Mouse (Mus musculus): ENCODE measurements at regions not wholly inside any gene's neighbourhood (a gene's known extent, or its start where the extent isn't known, plus 50 kb on each side); places are given as distances from the start of the nearest gene placed in this dataset.

- no peak for DNase-seq (ENCODE audit: low spot score)
These were observed 243.3 kb upstream of the Srek1ip1 start for GRCm38 (mm10) chr13:104549016-104549415.

- no peak for DNase-seq (ENCODE audit: low spot score)
These were observed 239.0 kb upstream of the Srek1ip1 start for GRCm38 (mm10) chr13:104553329-104553728.

- peak; percentile 4 for DNase-seq (ENCODE audit: low spot score)
These were observed 235.7 kb upstream of the Srek1ip1 start for GRCm38 (mm10) chr13:104556609-104557008.

- no peak for DNase-seq (ENCODE audit: low spot score)
These were observed 232.4 kb upstream of the Srek1ip1 start for GRCm38 (mm10) chr13:104559876-104560275.

- DNase-seq (ENCODE audit: low spot score) = no peak
These were observed 231.7 kb upstream of the Srek1ip1 start for GRCm38 (mm10) chr13:104560500-104561114.

GRCm38 (mm10) chr13:104562536-104562935 lies 229.7 kb upstream of the Srek1ip1 start:
- no peak for DNase-seq (ENCODE audit: low spot score)

GRCm38 (mm10) chr13:104563019-104563418 lies 229.3 kb upstream of the Srek1ip1 start:
- DNase-seq (ENCODE audit: low spot score) = no peak

GRCm38 (mm10) chr13:104563889-104564288 lies 228.4 kb upstream of the Srek1ip1 start:
- DNase-seq (ENCODE audit: low spot score) = no peak

GRCm38 (mm10) chr13:104569765-104570164 lies 222.5 kb upstream of the Srek1ip1 start:
- no peak for DNase-seq (ENCODE audit: low spot score)

- DNase-seq (ENCODE audit: low spot score) = no peak
These were observed 220.0 kb upstream of the Srek1ip1 start for GRCm38 (mm10) chr13:104572236-104572635.

- no peak for DNase-seq (ENCODE audit: low spot score)
These were observed 217.9 kb upstream of the Srek1ip1 start for GRCm38 (mm10) chr13:104574396-104574795.

- DNase-seq (ENCODE audit: low spot score) = no peak
These were observed 216.0 kb upstream of the Srek1ip1 start for GRCm38 (mm10) chr13:104576188-104576789.

- no peak for DNase-seq (ENCODE audit: low spot score)
These were observed 214.4 kb upstream of the Srek1ip1 start for GRCm38 (mm10) chr13:104577856-104578255.

GRCm38 (mm10) chr13:104580686-104581350 lies 211.5 kb upstream of the Srek1ip1 start:
- no peak for DNase-seq (ENCODE audit: low spot score)

Measured in lung, postnatal 25 days (tissue).